Mouse (Mus musculus): ENCODE results near the gene Commd9.
A peak's percentile ranks its signal among the peaks of the same experiment; 100 is the strongest.

The Commd9 gene

GRCm38 (mm10) chr2:101885768-101886438 lies at the start of gene Commd9:
TSS of gene Commd9 (plus strand) at chr2:101886247.
- DNase-seq, result peak; percentile 98

DNA sequence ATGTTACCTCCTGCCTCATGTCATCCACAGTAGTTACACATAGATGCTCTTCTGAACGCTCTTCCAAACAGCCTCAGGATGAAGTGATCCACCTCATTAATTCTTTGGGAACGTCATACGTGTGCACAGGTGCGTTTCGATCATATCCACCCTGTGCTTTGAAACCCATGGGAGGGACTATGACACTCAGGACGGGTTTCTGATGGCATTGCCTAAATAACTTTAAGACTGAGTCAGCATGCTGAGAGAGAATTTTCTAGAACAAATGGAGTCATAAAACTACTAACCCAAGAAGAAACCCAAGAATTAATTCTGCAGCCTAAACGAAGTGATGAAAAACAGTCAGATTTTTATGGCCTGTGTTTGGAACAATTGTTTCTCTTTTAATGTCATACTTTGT lies 43.3 kb upstream of the Commd9 start:
- no peak for DNase-seq

- peak; percentile 22 for DNase-seq
These were observed 31.3 kb upstream of the Commd9 start for GRCm38 (mm10) chr2:101854792-101855191.

DNA sequence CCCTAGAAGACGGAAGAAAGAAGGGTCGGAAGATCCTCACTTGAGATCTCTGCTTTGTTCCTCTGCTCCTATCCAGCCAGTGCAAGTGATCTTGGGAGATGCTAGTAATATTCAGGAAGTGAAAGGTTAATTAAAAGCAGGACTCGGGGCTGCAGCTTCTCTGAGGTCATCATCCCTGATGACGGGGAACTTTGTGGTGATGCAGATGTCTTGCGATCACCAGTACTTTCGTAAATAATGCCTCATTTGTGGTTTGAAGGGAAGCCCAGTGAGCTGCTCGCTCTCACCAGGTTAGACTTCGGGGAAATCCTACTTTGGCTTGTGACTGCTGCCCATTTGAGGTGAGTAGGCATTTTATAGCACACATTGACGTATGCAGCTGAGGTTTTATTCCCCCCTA lies 29.9 kb upstream of the Commd9 start:
- DNase-seq, result no peak

DNA sequence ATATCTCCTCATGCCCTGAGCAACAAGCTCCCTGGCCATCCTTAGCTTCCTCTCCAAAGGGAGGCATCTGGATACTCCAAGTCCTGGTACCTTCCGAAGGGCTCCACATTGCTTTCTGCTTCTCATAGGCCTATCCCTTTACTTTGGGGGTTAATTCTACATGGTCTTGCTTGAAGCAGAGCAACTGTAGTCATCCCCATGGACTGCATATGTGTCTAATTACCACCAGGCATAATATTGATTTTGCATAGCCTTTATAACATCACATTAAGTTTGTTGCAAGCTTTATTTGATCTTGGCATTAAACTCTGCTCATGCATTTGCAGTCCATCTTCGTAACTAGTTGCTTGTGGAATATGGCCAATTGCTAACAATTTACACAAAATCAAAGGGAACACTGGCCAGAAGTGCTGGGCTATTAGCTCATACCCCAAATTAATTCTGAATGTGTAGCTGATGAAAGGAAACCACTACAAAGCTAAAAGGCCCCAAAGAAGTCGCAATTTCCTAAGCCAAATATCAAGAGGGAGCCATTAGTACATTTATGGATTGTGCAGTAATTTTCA lies 25.0 kb upstream of the Commd9 start:
- DNase-seq, result no peak

GRCm38 (mm10) chr2:101862219-101863123 lies 23.6 kb upstream of the Commd9 start:
- DNase-seq, result peak; percentile 91

- peak; percentile 81 for DNase-seq
These were observed 17.4 kb upstream of the Commd9 start for GRCm38 (mm10) chr2:101868683-101869082.

DNA sequence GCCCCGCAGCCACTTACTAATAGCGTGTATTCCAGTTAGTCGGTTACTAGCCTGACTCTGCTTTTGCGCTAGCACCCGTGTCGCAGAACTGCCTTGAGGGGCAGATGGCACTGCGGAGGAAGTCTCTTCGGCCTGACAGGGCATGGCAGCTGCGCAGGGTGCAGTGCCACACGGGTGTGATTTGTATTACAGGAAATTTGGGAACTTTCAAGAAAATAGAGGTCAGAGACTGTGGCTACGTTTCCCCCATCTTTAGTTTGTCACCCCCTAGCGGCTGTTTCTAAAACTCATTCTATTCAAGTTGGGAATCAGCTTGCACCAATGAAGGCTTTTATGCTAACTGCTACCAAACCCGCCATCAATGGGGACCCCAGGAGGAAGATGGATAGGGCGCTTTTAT lies 14.9 kb upstream of the Commd9 start:
- peak; percentile 80 for DNase-seq

GRCm38 (mm10) chr2:101881471-101882162 lies 4.4 kb upstream of the Commd9 start:
- DNase-seq, result peak; percentile 14

DNA sequence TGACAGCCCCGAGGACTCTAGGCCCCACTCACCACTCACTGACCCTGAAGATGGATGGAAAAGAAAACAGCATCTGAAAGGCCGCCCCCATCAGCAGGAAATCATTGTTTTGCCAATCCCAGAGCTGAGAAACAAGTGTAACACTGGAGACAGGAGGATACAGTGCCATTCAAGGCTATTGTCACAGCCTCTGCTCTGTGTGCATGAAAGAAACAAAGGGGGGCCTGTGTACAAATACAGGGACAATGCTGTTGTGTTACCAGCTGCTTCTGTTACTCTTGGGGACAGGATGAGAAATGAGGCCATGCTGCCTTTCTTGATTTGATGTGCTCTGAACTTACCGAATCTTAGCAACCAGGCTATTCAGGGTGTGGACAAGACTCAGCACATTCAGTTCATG lies 3.0 kb upstream of the Commd9 start, which contains the start of gene Prr5l:
Gene Prr5l (minus strand): TSS at position 30 of the 400 bp plus-strand sequence.
- no peak for DNase-seq

DNA sequence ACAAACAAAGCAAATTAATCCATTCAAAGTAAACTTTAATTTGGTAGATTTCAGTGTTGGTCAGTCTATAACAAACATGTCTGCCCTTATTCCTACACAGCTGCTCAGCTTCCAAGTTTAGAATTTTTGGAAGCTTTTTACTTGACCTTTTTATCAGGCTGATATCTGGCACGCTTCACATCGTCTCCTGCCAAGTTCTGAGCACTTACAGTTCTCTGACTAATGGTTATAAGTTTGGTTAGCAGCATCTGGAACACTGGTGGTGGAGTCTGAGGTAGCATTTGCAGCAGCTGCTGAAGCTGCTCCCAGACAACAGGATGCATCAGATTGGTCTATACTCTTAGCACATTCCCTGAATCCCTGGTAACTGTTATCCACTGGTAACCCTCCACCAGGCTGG lies 1.8 kb upstream of the Commd9 start:
- peak; percentile 26 for DNase-seq

GRCm38 (mm10) chr2:101888886-101889285 lies 2.8 kb downstream of the Commd9 start:
- DNase-seq, result no peak

- no peak for DNase-seq
These were observed 5.1 kb downstream of the Commd9 start for GRCm38 (mm10) chr2:101891143-101891542.

- no peak for DNase-seq
These were observed 8.1 kb downstream of the Commd9 start for GRCm38 (mm10) chr2:101894126-101894525.

GRCm38 (mm10) chr2:101896425-101897204 lies 10.6 kb downstream of the Commd9 start:
- DNase-seq, result peak; percentile 26

GRCm38 (mm10) chr2:101902196-101902595 lies 16.1 kb downstream of the Commd9 start:
- no peak for DNase-seq

GRCm38 (mm10) chr2:101905534-101906378 lies 19.7 kb downstream of the Commd9 start:
- DNase-seq, result peak; percentile 90

- DNase-seq, result no peak
These were observed 20.3 kb downstream of the Commd9 start for GRCm38 (mm10) chr2:101906379-101906690.

GRCm38 (mm10) chr2:101907386-101908022 lies 21.5 kb downstream of the Commd9 start:
- no peak for DNase-seq

DNA sequence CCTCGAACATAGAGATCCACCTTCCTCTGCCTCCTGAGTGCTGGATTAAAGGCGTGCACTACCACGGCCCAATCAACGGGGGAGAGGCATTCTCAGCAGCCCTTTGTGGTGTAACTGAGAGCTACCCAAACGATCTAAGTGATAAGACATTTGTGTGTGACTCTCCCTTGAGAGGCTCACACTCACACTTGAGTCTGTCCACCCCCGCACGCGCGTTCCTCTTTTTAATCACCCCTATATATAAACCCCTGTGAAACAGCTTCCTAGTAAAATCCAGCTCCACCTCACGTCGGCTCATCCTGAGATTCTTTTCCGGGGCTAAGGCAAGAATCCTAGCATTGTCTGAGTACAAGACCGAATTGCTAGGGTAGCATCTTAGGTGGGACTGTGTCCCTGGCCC lies 22.7 kb downstream of the Commd9 start:
- no peak for DNase-seq

Measured in lung, postnatal 36 days (tissue).